Mouse (Mus musculus): ENCODE measurements around the gene Tns1.

Tns1 gene

GRCm38 (mm10) chr1:73985611-73986010, 138.6 kb downstream of the Tns1 start:
- no peak for DNase-seq (ENCODE audit: low read depth, low spot score)
- no peaks in the 10 kb centered on the region for H3K36me3 ChIP-seq (ENCODE audit: control insufficient read depth, insufficient read depth, low read length, poor library complexity, severe bottlenecking)
- no peaks in the 10 kb centered on the region for H3K27me3 ChIP-seq (ENCODE audit: control insufficient read depth, insufficient read depth, low read length, poor library complexity, severe bottlenecking)

DNA sequence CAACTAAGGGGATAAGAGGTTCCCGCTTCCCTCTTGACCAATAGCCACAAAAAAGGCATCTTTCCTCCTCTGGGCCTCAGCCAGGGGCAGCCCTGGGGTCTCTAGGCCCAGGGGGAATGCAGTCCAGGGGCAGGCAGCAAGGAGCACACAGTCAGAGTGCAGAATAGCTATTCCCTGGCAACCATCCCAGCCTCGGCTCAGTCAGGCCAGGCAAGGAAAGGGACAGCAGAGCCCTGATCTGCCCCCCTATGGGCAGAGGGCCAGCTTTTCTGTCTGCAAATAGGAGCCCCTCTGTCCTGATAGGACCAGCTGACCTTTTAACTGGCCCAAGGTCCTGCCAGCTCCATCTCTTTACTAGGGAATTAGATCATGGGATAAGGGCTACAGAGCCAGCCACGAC, 145.0 kb downstream of the Tns1 start:
- Histone ChIP-seq H3K36me3 (ENCODE audit: control insufficient read depth, insufficient read depth, low read length, poor library complexity, severe bottlenecking) (no peaks in the 10 kb centered on the region), H3K27me3 (ENCODE audit: control insufficient read depth, insufficient read depth, low read length, poor library complexity, severe bottlenecking) (no peaks in the 10 kb centered on the region)
- no peak for DNase-seq (ENCODE audit: low read depth, low spot score)

GRCm38 (mm10) chr1:73978576-73978975, 145.7 kb downstream of the Tns1 start:
- Histone ChIP-seq H3K36me3 (ENCODE audit: control insufficient read depth, insufficient read depth, low read length, poor library complexity, severe bottlenecking) (no peaks in the 10 kb centered on the region), H3K27me3 (ENCODE audit: control insufficient read depth, insufficient read depth, low read length, poor library complexity, severe bottlenecking) (no peaks in the 10 kb centered on the region)
- DNase-seq (ENCODE audit: low read depth, low spot score), result no peak

DNA sequence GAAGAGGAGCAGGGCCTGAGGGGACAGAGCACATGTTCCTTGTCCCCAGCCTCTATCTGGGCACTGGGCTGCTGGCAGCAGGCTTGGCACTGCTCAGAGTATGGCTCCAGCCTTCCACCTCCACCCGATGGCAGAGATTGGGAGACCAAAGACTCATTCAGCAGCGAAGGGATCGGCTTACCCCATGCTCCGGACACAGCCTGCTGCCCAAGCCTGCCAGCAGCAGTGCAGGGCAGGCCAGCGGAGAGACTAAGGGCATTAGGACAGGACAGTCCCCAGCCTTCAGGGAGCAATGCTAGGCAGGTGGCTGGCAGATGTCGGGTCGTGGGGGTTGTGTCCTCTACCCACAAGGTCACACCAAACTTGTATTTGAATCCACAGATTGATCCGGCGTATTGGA, 150.3 kb downstream of the Tns1 start:
- DNase-seq (ENCODE audit: low read depth, low spot score), result no peak
- Histone ChIP-seq H3K27me3 (ENCODE audit: control insufficient read depth, insufficient read depth, low read length, poor library complexity, severe bottlenecking) (no peaks in the 10 kb centered on the region), H3K36me3 (ENCODE audit: control insufficient read depth, insufficient read depth, low read length, poor library complexity, severe bottlenecking) (no peaks in the 10 kb centered on the region)

- Histone ChIP-seq H3K36me3 (ENCODE audit: control insufficient read depth, insufficient read depth, low read length, poor library complexity, severe bottlenecking) (no peaks in the 10 kb centered on the region), H3K27me3 (ENCODE audit: control insufficient read depth, insufficient read depth, low read length, poor library complexity, severe bottlenecking) (no peaks in the 10 kb centered on the region)
- DNase-seq (ENCODE audit: low read depth, low spot score), result no peak
Measured at GRCm38 (mm10) chr1:73972726-73973125, 151.5 kb downstream of the Tns1 start.

GRCm38 (mm10) chr1:73970161-73970730, 154.0 kb downstream of the Tns1 start:
- H3K36me3 ChIP-seq (ENCODE audit: control insufficient read depth, insufficient read depth, low read length, poor library complexity, severe bottlenecking), result no peaks in the 10 kb centered on the region
- H3K27me3 ChIP-seq (ENCODE audit: control insufficient read depth, insufficient read depth, low read length, poor library complexity, severe bottlenecking), result no peaks in the 10 kb centered on the region
- DNase-seq (ENCODE audit: low read depth, low spot score), result no peak

DNA sequence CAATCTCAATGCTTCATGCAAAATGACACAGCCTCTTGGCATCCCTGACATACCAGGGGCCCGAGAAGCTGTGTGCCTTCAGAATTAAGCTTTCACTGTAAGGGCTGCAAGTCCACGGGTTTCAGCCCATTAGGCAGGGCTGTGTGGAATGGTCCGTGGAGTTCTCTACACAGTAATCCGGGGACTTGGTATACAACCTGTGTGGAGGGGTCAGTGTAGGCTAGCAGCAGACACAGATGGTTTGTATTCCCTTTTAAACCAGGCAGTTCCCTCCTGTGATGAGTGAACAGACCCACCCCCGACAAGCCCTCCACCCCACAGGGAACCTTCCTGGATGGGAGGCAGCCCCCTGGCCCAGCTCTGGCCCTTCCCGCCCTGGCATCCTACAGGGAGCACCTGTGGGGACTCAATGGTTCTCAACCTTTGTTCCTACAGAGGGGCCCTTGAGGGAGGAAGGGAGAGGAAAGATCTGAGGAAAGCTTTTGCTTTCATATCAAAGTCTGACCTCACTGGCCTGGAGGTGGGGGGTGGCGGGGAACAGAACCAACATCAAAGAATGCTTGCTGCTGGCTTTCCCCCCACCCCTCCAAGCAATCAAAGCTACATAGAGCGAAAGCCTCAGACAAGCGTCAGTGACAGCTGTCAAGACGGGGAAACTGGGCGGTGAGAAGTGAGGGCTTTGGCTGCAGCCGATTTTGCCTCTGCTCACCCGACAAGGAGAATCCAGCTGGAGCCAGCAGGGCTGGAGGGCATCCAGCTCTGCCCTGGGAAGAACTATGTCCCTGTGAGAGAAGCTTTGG, 155.3 kb downstream of the Tns1 start:
- Histone ChIP-seq H3K36me3 (ENCODE audit: control insufficient read depth, insufficient read depth, low read length, poor library complexity, severe bottlenecking) (no peaks in the 10 kb centered on the region), H3K27me3 (ENCODE audit: control insufficient read depth, insufficient read depth, low read length, poor library complexity, severe bottlenecking) (no peaks in the 10 kb centered on the region)
- DNase-seq (ENCODE audit: low read depth, low spot score), result no peak

- Histone ChIP-seq H3K27me3 (ENCODE audit: control insufficient read depth, insufficient read depth, low read length, poor library complexity, severe bottlenecking) (no peaks in the 10 kb centered on the region), H3K36me3 (ENCODE audit: control insufficient read depth, insufficient read depth, low read length, poor library complexity, severe bottlenecking) (no peaks in the 10 kb centered on the region)
- no peak for DNase-seq (ENCODE audit: low read depth, low spot score)
Measured at GRCm38 (mm10) chr1:73966411-73967238, 157.6 kb downstream of the Tns1 start.

DNA sequence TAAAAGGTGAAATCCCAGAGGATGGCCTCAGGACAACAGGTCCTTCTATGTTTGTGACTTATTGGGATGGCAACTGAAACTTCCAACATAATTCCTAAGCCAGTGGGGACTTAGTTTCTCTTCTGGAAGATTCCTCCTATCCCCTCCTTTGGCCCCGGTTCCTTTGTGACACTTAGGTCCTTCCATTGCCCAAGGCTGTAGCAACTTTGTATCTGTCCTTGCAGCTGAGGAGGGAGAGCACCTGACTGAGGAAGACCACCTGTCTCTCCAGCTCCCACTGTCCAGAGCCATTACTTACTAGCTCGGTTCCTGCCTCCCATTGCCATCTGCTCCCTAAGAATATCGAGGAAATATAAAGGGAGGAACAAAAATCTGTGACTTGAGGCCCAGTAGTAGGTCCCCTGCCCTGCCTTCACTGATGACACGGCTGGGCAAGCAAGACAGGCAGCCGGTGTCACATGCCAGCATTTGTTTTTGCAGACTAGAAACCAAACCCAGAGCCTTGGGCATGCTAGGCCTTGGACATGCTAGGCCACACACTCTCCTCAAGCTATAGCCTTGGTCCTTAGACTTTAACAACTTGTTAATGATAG, 160.0 kb downstream of the Tns1 start:
- Histone ChIP-seq H3K27me3 (ENCODE audit: control insufficient read depth, insufficient read depth, low read length, poor library complexity, severe bottlenecking) (no peaks in the 10 kb centered on the region), H3K36me3 (ENCODE audit: control insufficient read depth, insufficient read depth, low read length, poor library complexity, severe bottlenecking) (no peaks in the 10 kb centered on the region)
- DNase-seq (ENCODE audit: low read depth, low spot score), result no peak

DNA sequence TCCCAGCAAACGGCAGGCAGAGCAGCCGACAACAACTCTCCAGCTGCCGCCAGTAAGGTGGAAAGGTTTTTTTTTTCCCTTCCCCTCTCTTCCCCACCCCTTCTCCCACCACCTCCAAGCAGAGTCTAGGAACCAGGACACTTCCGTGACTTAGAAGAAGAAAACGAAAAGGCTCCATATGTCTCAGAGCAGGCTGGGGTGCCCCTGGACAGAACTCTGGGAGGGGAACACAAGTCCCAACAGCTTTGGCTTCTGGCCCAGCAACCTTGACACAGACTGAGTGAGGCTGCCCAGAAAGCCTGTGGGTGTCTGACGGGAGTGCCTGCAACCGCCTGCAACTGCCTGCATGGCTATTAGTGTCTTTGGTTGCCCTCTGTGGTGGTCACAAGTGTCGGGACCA, 160.6 kb downstream of the Tns1 start:
- DNase-seq (ENCODE audit: low read depth, low spot score), result no peak
- Histone ChIP-seq H3K36me3 (ENCODE audit: control insufficient read depth, insufficient read depth, low read length, poor library complexity, severe bottlenecking) (no peaks in the 10 kb centered on the region), H3K27me3 (ENCODE audit: control insufficient read depth, insufficient read depth, low read length, poor library complexity, severe bottlenecking) (no peaks in the 10 kb centered on the region)

GRCm38 (mm10) chr1:73962668-73963371, 161.4 kb downstream of the Tns1 start:
- DNase-seq (ENCODE audit: low read depth, low spot score), result no peak

GRCm38 (mm10) chr1:73962049-73962448, 162.2 kb downstream of the Tns1 start:
- no peak for DNase-seq (ENCODE audit: low read depth, low spot score)
- Histone ChIP-seq H3K27me3 (ENCODE audit: control insufficient read depth, insufficient read depth, low read length, poor library complexity, severe bottlenecking) (no peaks in the 10 kb centered on the region), H3K36me3 (ENCODE audit: control insufficient read depth, insufficient read depth, low read length, poor library complexity, severe bottlenecking) (no peaks in the 10 kb centered on the region)

More at GRCm38 (mm10) chr1:73962668-73963371, 161.4 kb downstream of the Tns1 start:
- Histone ChIP-seq H3K36me3 (ENCODE audit: control insufficient read depth, insufficient read depth, low read length, poor library complexity, severe bottlenecking) (no peaks in the 10 kb centered on the region), H3K27me3 (ENCODE audit: control insufficient read depth, insufficient read depth, low read length, poor library complexity, severe bottlenecking) (no peaks in the 10 kb centered on the region)

GRCm38 (mm10) chr1:73959758-73960157, 164.5 kb downstream of the Tns1 start:
- DNase-seq (ENCODE audit: low read depth, low spot score), result no peak

DNA sequence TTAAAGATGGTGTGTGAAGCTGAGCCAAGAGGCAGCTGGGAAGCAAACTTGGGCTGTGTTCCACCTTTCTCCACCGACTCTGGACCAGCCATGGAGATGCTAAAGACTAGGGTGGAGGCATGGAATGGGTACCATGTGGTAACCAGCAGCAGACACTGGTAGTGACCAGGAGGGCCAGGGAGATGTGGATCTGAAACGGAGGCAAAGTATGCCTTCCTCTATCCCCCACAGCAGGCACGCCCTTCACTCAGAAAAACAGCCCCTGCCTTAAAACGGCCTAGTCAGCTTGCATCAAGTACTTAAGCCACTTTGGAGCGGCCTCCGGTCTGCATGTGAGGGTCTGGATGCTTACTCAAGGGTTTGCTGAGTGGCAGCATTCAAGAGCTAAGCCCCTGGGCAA, 164.9 kb downstream of the Tns1 start:
- Histone ChIP-seq H3K36me3 (ENCODE audit: control insufficient read depth, insufficient read depth, low read length, poor library complexity, severe bottlenecking) (no peaks in the 10 kb centered on the region), H3K27me3 (ENCODE audit: control insufficient read depth, insufficient read depth, low read length, poor library complexity, severe bottlenecking) (no peaks in the 10 kb centered on the region)
- no peak for DNase-seq (ENCODE audit: low read depth, low spot score)

More at GRCm38 (mm10) chr1:73959758-73960157, 164.5 kb downstream of the Tns1 start:
- H3K27me3 ChIP-seq (ENCODE audit: control insufficient read depth, insufficient read depth, low read length, poor library complexity, severe bottlenecking), result no peaks in the 10 kb centered on the region
- no peaks in the 10 kb centered on the region for H3K36me3 ChIP-seq (ENCODE audit: control insufficient read depth, insufficient read depth, low read length, poor library complexity, severe bottlenecking)
